Mouse (Mus musculus) effector memory CD4-positive, alpha-beta T cell, adult 7 months (primary cell): Measurements from ENCODE around the gene Gm12666. TPM values are rescaled to one million over a fixed set of nuclear protein-coding genes. Genes with fewer than 3 reads are reported as not detected.

ENCODE experiments used
- polyA plus RNA-seq: library from polyadenylated mRNA; unstranded; fragments of 100-300 nt; shearing (Covaris generic); gene quantifications from one replicate; pipeline ENCODE4 v1.2.1, GENCODE M21; 2017

The Gm12666 gene
- polyA plus RNA-seq, result not detected

GRCm38 (mm10) chr4:92191649-92192048, at the start of gene Gm12666:
TSS of gene Gm12666 (minus strand) at chr4:92191749.

DNA sequence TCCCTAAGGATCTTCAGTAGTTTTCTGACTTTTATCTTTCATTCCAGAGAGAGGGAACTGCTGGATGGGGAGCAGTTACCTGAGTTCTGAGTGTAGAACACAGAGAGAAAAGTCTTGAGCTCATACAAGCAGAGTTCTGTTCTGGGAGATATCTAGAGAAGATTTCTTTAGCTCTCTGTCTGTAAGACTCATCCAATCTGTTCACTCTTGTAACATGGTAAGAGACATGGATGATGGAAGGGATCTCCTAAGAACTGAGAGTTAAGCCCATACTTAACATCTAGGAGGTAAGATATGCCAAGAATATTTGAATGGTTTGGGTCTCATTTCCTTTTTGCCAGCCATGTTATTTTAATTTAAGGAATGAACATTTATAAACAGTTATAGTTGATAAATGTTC, 44.4 kb downstream of the Gm12666 start, which contains the start of gene Izumo3:
TSS of gene Izumo3 (minus strand) at position 101 of the 400 bp plus-strand sequence.

Other genes with a start within 250 kb of the Gm12666 start
- gene Izumo3, start 44.5 kb downstream of the Gm12666 start, polyA plus RNA-seq, result not detected